Mouse (Mus musculus) C2C12 (cell line): ENCODE results near the gene Ass1. TPM values are rescaled to one million over a fixed set of nuclear protein-coding genes. Genes with fewer than 3 reads are reported as not detected.

Source experiments
- H3K27me3 ChIP-seq: one replicate; pipeline ENCODE4 v1.6.1; 2011; ENCODE audit not compliant: control insufficient read depth, insufficient read depth, insufficient read length
- H3K36me3 ChIP-seq: one replicate; pipeline ENCODE4 v1.6.1; 2011; ENCODE audit not compliant: control insufficient read depth, insufficient read depth
- H3K4me3 ChIP-seq: one replicate; pipeline ENCODE4 v1.5.1; 2011; ENCODE audit warnings: mild to moderate bottlenecking, control low read depth; ENCODE audit not compliant: poor library complexity, insufficient read depth, severe bottlenecking
- H3K79me2 ChIP-seq: one replicate; pipeline ENCODE4 v1.6.1; 2011; ENCODE audit not compliant: control insufficient read depth, insufficient read depth
- H3K79me3 ChIP-seq: one replicate; pipeline ENCODE4 v1.6.1; 2011; ENCODE audit warnings: low read depth, control low read depth
- H3ac ChIP-seq: one replicate; pipeline ENCODE3; 2011; ENCODE audit warnings: low read depth; ENCODE audit not compliant: control insufficient read depth, insufficient read length
- CEBPB ChIP-seq: IDR thresholded peaks from one replicate; pipeline ENCODE4 v1.6.1; 2011; ENCODE audit warnings: low read depth, mild to moderate bottlenecking, control low read depth, moderate library complexity
- CTCF ChIP-seq: IDR thresholded peaks from one replicate; pipeline ENCODE4 v1.5.1; 2011; ENCODE audit not compliant: control insufficient read depth, insufficient read depth, insufficient read length
- FOSL1 ChIP-seq: IDR thresholded peaks from one replicate; pipeline ENCODE4 v1.8.0; 2011; ENCODE audit warnings: mild to moderate bottlenecking, low read length; ENCODE audit not compliant: poor library complexity, insufficient read depth, severe bottlenecking
- MAX ChIP-seq: IDR thresholded peaks from one replicate; pipeline ENCODE4 v1.6.1; 2011; ENCODE audit warnings: mild to moderate bottlenecking, control low read depth
- MYOD1 ChIP-seq: IDR thresholded peaks from one replicate; pipeline ENCODE4 v1.6.1; 2011; ENCODE audit warnings: low read depth; ENCODE audit not compliant: control insufficient read depth, insufficient read length
- MYOG ChIP-seq: IDR thresholded peaks from one replicate; pipeline ENCODE4 v1.6.1; 2011; ENCODE audit not compliant: control insufficient read depth, insufficient read length; ENCODE audit errors: extremely low read depth
- USF1 ChIP-seq: IDR thresholded peaks from one replicate; pipeline ENCODE4 v1.6.1; 2011; ENCODE audit warnings: low read depth, mild to moderate bottlenecking, control low read depth, moderate library complexity
- polyA plus RNA-seq: library from polyadenylated mRNA; unstranded; fragments of >200 nt; fragmentation: generic; extraction: Trizol; gene quantifications from one replicate; pipeline ENCODE4 v1.2.1, GENCODE M21; 2012; ENCODE audit warnings: missing spikeins

Ass1 gene
- polyA plus RNA-seq, 1 experiment, result 248 TPM

DNA sequence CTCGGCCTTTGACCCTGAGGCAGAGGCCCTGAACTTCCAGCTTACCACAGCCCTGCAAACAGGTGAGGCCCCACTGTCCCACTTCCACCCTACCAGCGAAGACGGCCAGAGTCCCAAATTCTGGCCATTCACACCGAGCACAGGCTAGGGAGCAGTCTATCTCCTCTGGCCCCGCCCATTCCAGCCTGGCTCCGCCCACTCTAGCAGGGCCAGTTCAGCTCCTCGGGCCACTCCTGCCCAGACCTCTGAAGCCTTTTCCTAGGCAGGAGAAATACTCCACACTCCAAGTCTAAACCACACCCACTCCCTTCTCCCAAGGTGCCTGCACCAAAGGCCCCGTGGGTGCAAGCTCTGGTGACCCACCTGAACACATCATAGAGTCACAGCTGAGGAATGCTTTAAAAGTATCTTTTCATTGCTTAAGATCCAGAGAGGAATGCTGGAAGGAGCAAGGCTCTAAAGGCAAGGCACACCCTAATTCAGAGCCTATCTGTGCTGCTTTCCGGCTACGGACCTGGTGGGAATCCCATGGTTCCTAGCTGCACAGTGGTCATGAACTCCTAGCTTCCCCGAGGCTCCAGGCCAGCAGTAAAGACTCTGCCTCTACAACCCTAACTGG lies 16.3 kb upstream of the Ass1 start:
- Histone ChIP-seq H3K79me2 (peaks cover 3% of the 10 kb centered on the region), H3K79me3 (no peaks in the 10 kb centered on the region), H3ac (no peak overlapping the region), H3K36me3 (no peaks in the 10 kb centered on the region), H3K4me3 (no peak overlapping the region), H3K27me3 (no peaks in the 10 kb centered on the region)
- TF ChIP-seq MYOG (no peak), CEBPB (no peak)

DNA sequence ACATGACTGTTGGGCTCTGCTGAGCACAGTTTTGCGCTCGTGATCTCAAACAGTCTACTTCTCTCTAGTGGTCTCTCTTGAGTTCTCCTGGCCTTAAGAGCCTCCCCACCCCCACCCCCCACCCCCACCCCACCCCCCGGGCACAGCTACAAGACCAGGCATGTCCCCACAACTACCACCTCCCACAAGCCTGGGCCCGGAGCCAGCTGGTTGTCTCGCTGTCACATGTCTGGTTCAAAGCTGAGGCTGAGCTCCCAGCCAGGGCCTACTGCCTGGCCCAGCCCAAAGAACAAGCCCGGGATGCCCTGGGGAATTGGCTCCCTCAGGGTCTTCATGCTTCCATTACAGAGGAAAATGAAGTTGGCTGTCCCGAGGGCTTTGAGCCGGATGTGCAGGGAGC lies 15.7 kb upstream of the Ass1 start:
- H3K79me3 ChIP-seq, result no peaks in the 10 kb centered on the region
- no peaks in the 10 kb centered on the region for H3K27me3 ChIP-seq
- TF ChIP-seq USF1, result no peak
- TF ChIP-seq CEBPB, result no peak
- TF ChIP-seq MAX, result no peak
- no peak for TF ChIP-seq MYOG
- TF ChIP-seq FOSL1, result no peak
- no peak for TF ChIP-seq MYOD1
- no peak for TF ChIP-seq CTCF
- H3K36me3 ChIP-seq, result no peaks in the 10 kb centered on the region
- peaks cover 3% of the 10 kb centered on the region for H3K79me2 ChIP-seq
- no peak overlapping the region for H3ac ChIP-seq
- no peak overlapping the region for H3K4me3 ChIP-seq

- Histone ChIP-seq H3K36me3 (no peaks in the 10 kb centered on the region), H3K4me3 (no peak overlapping the region)
- TF ChIP-seq USF1 (no peak), CEBPB (no peak), MYOG (no peak), MYOD1 (no peak), FOSL1 (no peak), CTCF (no peak)
These were observed 14.6 kb upstream of the Ass1 start for GRCm38 (mm10) chr2:31455418-31455817.

GRCm38 (mm10) chr2:31458460-31458859 lies 11.5 kb upstream of the Ass1 start:
- no peak overlapping the region for H3K4me3 ChIP-seq
- no peaks in the 10 kb centered on the region for H3K27me3 ChIP-seq
- H3K79me2 ChIP-seq, result peaks cover 3% of the 10 kb centered on the region
- TF ChIP-seq USF1 (no peak), MAX (no peak), CTCF (no peak), FOSL1 (no peak), MYOD1 (no peak), CEBPB (no peak), MYOG (no peak)
- H3K79me3 ChIP-seq, result no peaks in the 10 kb centered on the region
- no peak overlapping the region for H3ac ChIP-seq
- H3K36me3 ChIP-seq, result no peaks in the 10 kb centered on the region

More at GRCm38 (mm10) chr2:31455418-31455817, 14.6 kb upstream of the Ass1 start:
- peaks cover 3% of the 10 kb centered on the region for H3K79me2 ChIP-seq
- H3K27me3 ChIP-seq, result no peaks in the 10 kb centered on the region
- no peaks in the 10 kb centered on the region for H3K79me3 ChIP-seq
- no peak overlapping the region for H3ac ChIP-seq

GRCm38 (mm10) chr2:31458989-31459936 lies 10.7 kb upstream of the Ass1 start:
- no peak overlapping the region for H3K4me3 ChIP-seq
- no peaks in the 10 kb centered on the region for H3K36me3 ChIP-seq
- no peak for TF ChIP-seq MYOD1
- no peak for TF ChIP-seq FOSL1
- TF ChIP-seq MAX, result no peak
- TF ChIP-seq MYOG, result no peak
- no peak for TF ChIP-seq CTCF
- no peak for TF ChIP-seq USF1
- no peaks in the 10 kb centered on the region for H3K27me3 ChIP-seq
- H3K79me2 ChIP-seq, result peaks cover 3% of the 10 kb centered on the region
- no peaks in the 10 kb centered on the region for H3K79me3 ChIP-seq
- H3ac ChIP-seq, result no peak overlapping the region

GRCm38 (mm10) chr2:31460025-31460571 lies 9.9 kb upstream of the Ass1 start:
- peaks cover 3% of the 10 kb centered on the region for H3K79me2 ChIP-seq
- H3K27me3 ChIP-seq, result no peaks in the 10 kb centered on the region
- no peak overlapping the region for H3K4me3 ChIP-seq
- no peak for TF ChIP-seq USF1
- TF ChIP-seq FOSL1, result no peak
- no peak for TF ChIP-seq MAX
- H3K79me3 ChIP-seq, result no peaks in the 10 kb centered on the region
- no peaks in the 10 kb centered on the region for H3K36me3 ChIP-seq
- no peak overlapping the region for H3ac ChIP-seq
